Mouse (Mus musculus) embryonic facial prominence, embryonic 15.5 days (tissue): ENCODE measurements at regions not wholly inside any gene's neighbourhood (a gene's known extent, or its start where the extent isn't known, plus 50 kb on each side); places are given as distances from the start of the nearest gene placed in this dataset.
A peak's percentile ranks its signal among the peaks of the same experiment; 100 is the strongest.

Experiments used
- ATAC-seq: fragments of 200-750 bp; cut with Nextera tagmentation; 2 replicates; pipeline ENCODE4 v1.8.0; 2017; ENCODE audit warnings: low read depth, moderate TSS enrichment; ENCODE audit not compliant: insufficient number of reproducible peaks, low FRiP score, low TSS enrichment
- H3K27ac ChIP-seq: fragments of 300-500 bp; sonication (generic); replicated peaks from 2 replicates; pipeline ENCODE4 v1.5.1; 2015; ENCODE audit warnings: mild to moderate bottlenecking, inconsistent platforms
- H3K27me3 ChIP-seq: fragments of 300-500 bp; sonication (generic); 2 replicates; pipeline ENCODE4 v1.6.1; 2015; ENCODE audit warnings: inconsistent platforms
- H3K36me3 ChIP-seq: fragments of 300-500 bp; sonication (generic); 2 replicates; pipeline ENCODE4 v1.6.1; 2015; ENCODE audit warnings: mild to moderate bottlenecking, inconsistent platforms
- H3K4me1 ChIP-seq: fragments of 300-500 bp; sonication (generic); 2 replicates; pipeline ENCODE4 v1.6.1; 2015; ENCODE audit warnings: inconsistent platforms
- H3K4me2 ChIP-seq: fragments of 300-500 bp; sonication (generic); replicated peaks from 2 replicates; pipeline ENCODE4 v1.6.1; 2015; ENCODE audit warnings: mild to moderate bottlenecking, inconsistent platforms
- H3K4me3 ChIP-seq: fragments of 300-500 bp; sonication (generic); replicated peaks from 2 replicates; pipeline ENCODE4 v1.5.1; 2015; ENCODE audit warnings: mild to moderate bottlenecking, inconsistent platforms
- H3K9ac ChIP-seq: fragments of 300-500 bp; sonication (generic); 2 replicates; pipeline ENCODE4 v1.6.1; 2015; ENCODE audit warnings: inconsistent platforms
- H3K9me3 ChIP-seq: fragments of 300-500 bp; sonication (generic); replicated peaks from 2 replicates; pipeline ENCODE4 v1.6.1; 2016; ENCODE audit warnings: inconsistent platforms
- WGBS: fragments of 180-500 bp; shearing (Covaris S2); methylation state at CpG from one replicate; pipeline ENCODE4 v1.1.7; 2015; 5-methylcytosine and 5-hydroxymethylcytosine counted together

- H3K9me3 ChIP-seq: no peaks in the 10 kb centered on the region
- no peaks in the 10 kb centered on the region for H3K27me3 ChIP-seq
- no peak overlapping the region for H3K4me2 ChIP-seq
- ATAC-seq: no peak
- no peaks in the 10 kb centered on the region for H3K36me3 ChIP-seq
- H3K4me1 ChIP-seq: no peaks in the 10 kb centered on the region
- 94% methylated on average over 3 of the region's 3 CpGs for WGBS
- H3K27ac ChIP-seq: no peak overlapping the region
- no peak overlapping the region for H3K4me3 ChIP-seq
- H3K9ac ChIP-seq: no peak overlapping the region
Measured at GRCm38 (mm10) chr17:16247681-16248080, 416.8 kb upstream of the Rgmb start.

- Histone ChIP-seq H3K27me3 (no peaks in the 10 kb centered on the region), H3K4me1 (no peaks in the 10 kb centered on the region), H3K9ac (no peak overlapping the region), H3K4me3 (no peak overlapping the region), H3K9me3 (no peaks in the 10 kb centered on the region), H3K4me2 (no peak overlapping the region), H3K36me3 (no peaks in the 10 kb centered on the region), H3K27ac (no peak overlapping the region)
- WGBS: 70% methylated on average over 2 of the region's 2 CpGs
- ATAC-seq: no peak
Measured at GRCm38 (mm10) chr17:16221253-16221652, 390.4 kb upstream of the Rgmb start.

- H3K9me3 ChIP-seq: no peaks in the 10 kb centered on the region
- no peak for ATAC-seq
- H3K4me1 ChIP-seq: no peaks in the 10 kb centered on the region
- no peak overlapping the region for H3K4me2 ChIP-seq
- 86% methylated on average over 13 of the region's 13 CpGs for WGBS
- H3K27me3 ChIP-seq: no peaks in the 10 kb centered on the region
- H3K36me3 ChIP-seq: no peaks in the 10 kb centered on the region
- no peak overlapping the region for H3K4me3 ChIP-seq
- H3K27ac ChIP-seq: no peak overlapping the region
- H3K9ac ChIP-seq: no peak overlapping the region
Measured at GRCm38 (mm10) chr17:16219675-16220566, 389.1 kb upstream of the Rgmb start.

GRCm38 (mm10) chr17:16218623-16219022 lies 387.8 kb upstream of the Rgmb start:
- peak; percentile 80 for ATAC-seq
- Histone ChIP-seq H3K9me3 (no peaks in the 10 kb centered on the region), H3K4me3 (no peak overlapping the region), H3K36me3 (no peaks in the 10 kb centered on the region), H3K4me2 (no peak overlapping the region), H3K27me3 (no peaks in the 10 kb centered on the region), H3K9ac (no peak overlapping the region), H3K4me1 (no peaks in the 10 kb centered on the region), H3K27ac (no peak overlapping the region)
- 49% methylated on average over 2 of the region's 2 CpGs for WGBS

- H3K9me3 ChIP-seq: no peaks in the 10 kb centered on the region
- no peak overlapping the region for H3K9ac ChIP-seq
- H3K27ac ChIP-seq: no peak overlapping the region
- no peaks in the 10 kb centered on the region for H3K4me1 ChIP-seq
- no peaks in the 10 kb centered on the region for H3K27me3 ChIP-seq
- no peak overlapping the region for H3K4me2 ChIP-seq
- WGBS: 60% methylated on average over 2 of the region's 2 CpGs
- no peak overlapping the region for H3K4me3 ChIP-seq
- no peaks in the 10 kb centered on the region for H3K36me3 ChIP-seq
- no peak for ATAC-seq
Measured at GRCm38 (mm10) chr17:16216796-16217195, 386.0 kb upstream of the Rgmb start.

GRCm38 (mm10) chr17:16193636-16194035 lies 362.8 kb upstream of the Rgmb start:
- Histone ChIP-seq H3K9ac (no peak overlapping the region), H3K4me2 (no peak overlapping the region), H3K27me3 (no peaks in the 10 kb centered on the region), H3K4me3 (no peak overlapping the region), H3K4me1 (no peaks in the 10 kb centered on the region), H3K9me3 (no peaks in the 10 kb centered on the region), H3K36me3 (no peaks in the 10 kb centered on the region), H3K27ac (no peak overlapping the region)
- WGBS: 86% methylated on average over 1 of the region's 1 CpGs
- no peak for ATAC-seq

GRCm38 (mm10) chr17:16180856-16181255 lies 350.0 kb upstream of the Rgmb start:
- WGBS: 98% methylated on average over 1 of the region's 1 CpGs
- Histone ChIP-seq H3K27me3 (no peaks in the 10 kb centered on the region), H3K9me3 (no peaks in the 10 kb centered on the region), H3K36me3 (no peaks in the 10 kb centered on the region), H3K4me3 (no peak overlapping the region), H3K9ac (no peak overlapping the region), H3K4me1 (no peaks in the 10 kb centered on the region), H3K4me2 (no peak overlapping the region), H3K27ac (no peak overlapping the region)
- ATAC-seq: no peak

- no peak overlapping the region for H3K4me3 ChIP-seq
- WGBS: 48% methylated on average over 2 of the region's 2 CpGs
- no peak overlapping the region for H3K4me2 ChIP-seq
- H3K27me3 ChIP-seq: no peaks in the 10 kb centered on the region
- no peak overlapping the region for H3K27ac ChIP-seq
- H3K9me3 ChIP-seq: no peaks in the 10 kb centered on the region
- ATAC-seq: no peak
- no peaks in the 10 kb centered on the region for H3K36me3 ChIP-seq
- H3K9ac ChIP-seq: no peak overlapping the region
- no peaks in the 10 kb centered on the region for H3K4me1 ChIP-seq
Measured at GRCm38 (mm10) chr17:16178102-16178501, 347.3 kb upstream of the Rgmb start.

GRCm38 (mm10) chr17:16176782-16177510 lies 346.1 kb upstream of the Rgmb start:
- Histone ChIP-seq H3K27ac (no peak overlapping the region; the same call in 1 of the 2 replicates), H3K27me3 (no peaks in the 10 kb centered on the region)
- ATAC-seq: no peak

GRCm38 (mm10) chr17:16173568-16174105 lies 342.8 kb upstream of the Rgmb start:
- WGBS: 58% methylated on average over 3 of the region's 3 CpGs
- H3K36me3 ChIP-seq: no peaks in the 10 kb centered on the region
- no peaks in the 10 kb centered on the region for H3K4me1 ChIP-seq
- H3K27ac ChIP-seq: no peak overlapping the region
- no peaks in the 10 kb centered on the region for H3K9me3 ChIP-seq
- no peak overlapping the region for H3K4me2 ChIP-seq
- no peak overlapping the region for H3K4me3 ChIP-seq
- no peak overlapping the region for H3K9ac ChIP-seq
- H3K27me3 ChIP-seq: no peaks in the 10 kb centered on the region
- no peak for ATAC-seq

More at GRCm38 (mm10) chr17:16176782-16177510, 346.1 kb upstream of the Rgmb start:
- no peaks in the 10 kb centered on the region for H3K36me3 ChIP-seq
- no peaks in the 10 kb centered on the region for H3K9me3 ChIP-seq
- no peaks in the 10 kb centered on the region for H3K4me1 ChIP-seq
- WGBS: 30% methylated on average over 8 of the region's 8 CpGs
- no peak overlapping the region for H3K4me2 ChIP-seq
- H3K9ac ChIP-seq: no peak overlapping the region
- no peak overlapping the region for H3K4me3 ChIP-seq

GRCm38 (mm10) chr17:16166731-16167130 lies 335.9 kb upstream of the Rgmb start:
- Histone ChIP-seq H3K9ac (no peak overlapping the region), H3K9me3 (no peaks in the 10 kb centered on the region), H3K4me2 (no peak overlapping the region), H3K36me3 (no peaks in the 10 kb centered on the region), H3K27ac (no peak overlapping the region), H3K4me1 (no peaks in the 10 kb centered on the region), H3K4me3 (no peak overlapping the region), H3K27me3 (no peaks in the 10 kb centered on the region)
- WGBS: 46% methylated on average over 2 of the region's 2 CpGs
- ATAC-seq: no peak
